In the genomic region with DNA sequence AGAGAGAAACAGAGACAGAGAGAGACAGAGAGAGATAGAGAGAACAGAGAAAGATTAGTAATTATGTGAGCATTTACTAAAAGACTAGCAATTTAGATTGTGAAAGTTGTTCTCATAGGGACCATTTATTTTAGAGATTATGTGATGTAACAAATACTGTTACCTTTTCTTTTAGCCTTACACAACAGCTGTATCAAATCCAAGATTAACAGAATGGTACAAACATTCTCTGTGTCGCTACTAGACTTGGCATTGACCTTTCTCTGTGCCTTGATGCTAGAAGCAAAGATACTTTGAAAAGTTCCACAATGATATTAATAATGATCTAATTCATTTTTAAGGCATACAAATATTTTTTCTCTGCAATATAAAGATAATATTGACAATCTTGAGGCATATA, we compare ENCODE assay signal across 23 mouse cellular contexts. TPM values are rescaled to one million over a fixed set of nuclear protein-coding genes. Genes with fewer than 3 reads are reported as not detected.
"Had no signal": no experiment of that assay in that cellular context is flagged by ENCODE, and none has a peak within 500 bp of the region (broad histone marks: within the 10 kb centered on the region; RNA-seq: fewer than 3 reads in every experiment).

No protein-coding gene starts in this region.

- H3K27ac ChIP-seq: neural tube, embryonic 13.5 days; neural tube, embryonic 15.5 days; stomach, embryonic 15.5 days; stomach, postnatal 0 days had no signal

- DNase-seq: retina, postnatal 1 day; right cerebral cortex, adult 18-20 months; right cerebral cortex, postnatal 14 days; right cerebral cortex, postnatal 25 days; right cerebral cortex, postnatal 4 days; spleen, adult 18-20 months; thymus, adult 18-20 months; thymus, adult 2 months; thymus, postnatal 14 days; thymus, postnatal 25 days; thymus, postnatal 36 days; thymus, postnatal 4 days had no signal

- H3K4me2 ChIP-seq: neural tube, embryonic 13.5 days; neural tube, embryonic 15.5 days; stomach, embryonic 15.5 days had no signal

- H3K9me3 ChIP-seq: neural tube, embryonic 13.5 days; neural tube, embryonic 15.5 days; stomach, embryonic 15.5 days had no signal

- H3K36me3 ChIP-seq: neural tube, embryonic 13.5 days; neural tube, embryonic 15.5 days; stomach, embryonic 15.5 days had no signal

- H3K9ac ChIP-seq: neural tube, embryonic 13.5 days; neural tube, embryonic 15.5 days; stomach, embryonic 15.5 days had no signal

- H3K4me3 ChIP-seq: neural tube, embryonic 13.5 days; neural tube, embryonic 15.5 days; stomach, embryonic 15.5 days had no signal

- H3K27me3 ChIP-seq: neural tube, embryonic 13.5 days; neural tube, embryonic 15.5 days; stomach, embryonic 15.5 days had no signal

- H3K4me1 ChIP-seq: neural tube, embryonic 13.5 days; neural tube, embryonic 15.5 days; stomach, embryonic 15.5 days had no signal

RNA-seq across cellular contexts. Expression of a gene that starts 11.0 kb away (rescaled TPM):
- total RNA-seq: neutrophil, adult 5-6 weeks had no signal
- polyA plus RNA-seq: neural tube, embryonic 13.5 days; neural tube, embryonic 14.5 days; neural tube, embryonic 15.5 days; small intestine, adult 2 months; spleen, adult 2 months; stomach, embryonic 14.5 days; stomach, embryonic 15.5 days; thymus, adult 2 months had no signal

RNA-seq across cellular contexts. Expression of a gene that starts 11.6 kb away (rescaled TPM):
- total RNA-seq: neutrophil, adult 5-6 weeks had no signal
- polyA plus RNA-seq: neural tube, embryonic 13.5 days; neural tube, embryonic 14.5 days; neural tube, embryonic 15.5 days; spleen, adult 2 months; testis, adult 2 months; thymus, postnatal 0 days had no signal

RNA-seq across cellular contexts. Expression of a gene that starts 42.4 kb away (rescaled TPM):
- total RNA-seq: neutrophil, adult 5-6 weeks had no signal
- polyA plus RNA-seq: neural tube, embryonic 13.5 days; neural tube, embryonic 14.5 days; neural tube, embryonic 15.5 days; spleen, adult 2 months; testis, adult 2 months; thymus, adult 2 months; thymus, postnatal 0 days had no signal
